Mouse (Mus musculus): ENCODE results near the gene Dnah11. TPM values are rescaled to one million over a fixed set of nuclear protein-coding genes. Genes with fewer than 3 reads are reported as not detected.

Dnah11 gene
- polyA plus RNA-seq, 1 experiment: 0.23 TPM

DNA sequence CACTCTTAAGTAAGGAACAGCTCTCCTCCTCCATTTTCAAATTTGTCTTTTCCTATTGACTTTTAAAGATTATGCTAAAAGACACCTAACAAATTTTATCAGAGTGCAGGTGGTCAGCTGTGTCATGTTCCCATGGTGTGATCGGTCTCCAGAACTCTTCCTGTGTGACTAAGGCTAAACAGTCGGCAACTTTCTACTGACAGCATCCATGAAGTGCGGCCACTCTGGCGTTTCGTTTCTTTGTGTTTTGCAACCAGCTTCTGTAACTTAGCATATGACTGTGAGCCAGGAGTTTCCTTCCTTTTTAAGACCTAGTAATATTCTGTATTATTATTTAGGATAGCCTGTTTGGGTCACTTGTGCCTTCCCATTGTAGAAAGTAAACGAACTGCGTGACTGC, 338.0 kb downstream of the Dnah11 start:
- TF ChIP-seq POLR2A (IDR thresholded peaks at IDR 0.05; ENCODE audit: extremely low read depth, insufficient read depth, low read length): no peak
- no peak for TF ChIP-seq CTCF (IDR thresholded peaks at IDR 0.05; ENCODE audit: extremely low read depth, insufficient read depth, low read length)
- H3K27ac ChIP-seq (ENCODE audit: insufficient read depth, low read length): no peak overlapping the region

DNA sequence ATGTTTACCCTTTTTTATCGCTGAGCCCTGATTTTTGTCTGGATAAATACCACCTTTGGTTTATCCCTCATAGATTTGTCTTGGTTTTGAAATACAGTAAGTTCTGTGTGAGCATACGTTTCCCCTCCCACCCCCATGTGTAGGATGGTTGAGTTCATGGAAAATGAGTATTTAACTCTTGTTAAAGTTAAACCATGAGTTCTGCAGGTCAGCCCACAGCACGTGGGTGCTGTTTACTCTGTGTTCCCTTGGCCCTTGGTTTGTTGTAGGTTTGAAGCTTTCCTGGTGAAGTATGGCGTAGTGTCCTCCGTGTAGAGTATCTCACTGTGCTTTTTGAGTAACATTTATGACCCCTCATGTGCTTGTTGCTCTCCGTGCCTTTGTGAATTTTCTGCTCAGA, 341.0 kb downstream of the Dnah11 start:
- Histone ChIP-seq H3K4me1 (ENCODE audit: control insufficient read depth, insufficient read depth, low read length) (no peaks in the 10 kb centered on the region), H3K27ac (ENCODE audit: insufficient read depth, low read length) (no peak overlapping the region), H3K4me3 (ENCODE audit: insufficient read depth, low read length) (no peak overlapping the region)
- TF ChIP-seq CTCF (IDR thresholded peaks at IDR 0.05; ENCODE audit: extremely low read depth, insufficient read depth, low read length) (no peak), POLR2A (IDR thresholded peaks at IDR 0.05; ENCODE audit: extremely low read depth, insufficient read depth, low read length) (no peak)

More for the DNA sequence above, 338.0 kb downstream of the Dnah11 start:
- Histone ChIP-seq H3K4me3 (ENCODE audit: insufficient read depth, low read length) (no peak overlapping the region), H3K4me1 (ENCODE audit: control insufficient read depth, insufficient read depth, low read length) (no peaks in the 10 kb centered on the region)

DNA sequence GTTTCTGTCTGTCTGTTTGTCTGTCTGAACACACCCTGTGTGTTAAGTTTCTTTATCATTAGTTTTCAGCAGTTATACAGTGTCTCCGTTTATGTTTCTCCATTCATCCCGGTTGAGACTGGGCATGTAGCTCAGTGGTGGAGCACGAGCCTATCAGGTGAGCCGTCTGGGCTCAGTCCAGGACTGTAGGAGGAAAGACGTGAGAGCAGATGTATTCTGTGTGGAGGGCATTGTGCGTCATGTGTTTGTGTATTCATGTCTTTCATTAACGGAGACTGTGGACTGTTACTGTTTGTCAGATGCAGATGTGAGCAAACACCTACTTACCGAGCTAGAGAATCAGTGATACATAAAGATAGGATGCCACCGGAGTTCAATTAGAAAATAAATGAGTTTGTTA, 341.8 kb downstream of the Dnah11 start:
- no peaks in the 10 kb centered on the region for H3K4me1 ChIP-seq (ENCODE audit: control insufficient read depth, insufficient read depth, low read length)
- TF ChIP-seq CTCF (IDR thresholded peaks at IDR 0.05; ENCODE audit: extremely low read depth, insufficient read depth, low read length) (no peak), POLR2A (IDR thresholded peaks at IDR 0.05; ENCODE audit: extremely low read depth, insufficient read depth, low read length) (no peak)
- no peak overlapping the region for H3K4me3 ChIP-seq (ENCODE audit: insufficient read depth, low read length)
- no peak overlapping the region for H3K27ac ChIP-seq (ENCODE audit: insufficient read depth, low read length)

DNA sequence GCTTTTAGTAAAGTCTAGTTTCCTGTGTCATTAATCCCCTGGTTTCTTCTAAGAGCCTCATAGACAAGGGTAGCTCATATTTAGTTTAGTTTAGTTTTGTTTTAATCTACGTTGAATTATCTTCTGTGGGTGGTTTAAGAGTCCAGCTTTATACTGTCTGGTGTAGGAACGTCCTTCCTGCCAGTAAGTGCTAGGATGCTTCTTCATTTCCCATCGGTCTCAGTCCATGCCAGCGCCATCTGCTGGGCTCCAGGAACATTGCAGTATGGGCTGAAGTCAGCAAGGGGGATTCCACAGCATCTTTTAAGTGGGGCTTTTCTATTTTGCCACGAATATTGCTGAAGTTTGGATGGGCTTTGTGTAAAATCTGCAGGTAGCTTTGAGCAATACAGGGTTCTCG, 345.5 kb downstream of the Dnah11 start:
- Histone ChIP-seq H3K4me1 (ENCODE audit: control insufficient read depth, insufficient read depth, low read length) (no peaks in the 10 kb centered on the region), H3K27ac (ENCODE audit: insufficient read depth, low read length) (no peak overlapping the region), H3K4me3 (ENCODE audit: insufficient read depth, low read length) (no peak overlapping the region)
- TF ChIP-seq CTCF (IDR thresholded peaks at IDR 0.05; ENCODE audit: extremely low read depth, insufficient read depth, low read length) (peak; percentile 95), POLR2A (IDR thresholded peaks at IDR 0.05; ENCODE audit: extremely low read depth, insufficient read depth, low read length) (no peak)

DNA sequence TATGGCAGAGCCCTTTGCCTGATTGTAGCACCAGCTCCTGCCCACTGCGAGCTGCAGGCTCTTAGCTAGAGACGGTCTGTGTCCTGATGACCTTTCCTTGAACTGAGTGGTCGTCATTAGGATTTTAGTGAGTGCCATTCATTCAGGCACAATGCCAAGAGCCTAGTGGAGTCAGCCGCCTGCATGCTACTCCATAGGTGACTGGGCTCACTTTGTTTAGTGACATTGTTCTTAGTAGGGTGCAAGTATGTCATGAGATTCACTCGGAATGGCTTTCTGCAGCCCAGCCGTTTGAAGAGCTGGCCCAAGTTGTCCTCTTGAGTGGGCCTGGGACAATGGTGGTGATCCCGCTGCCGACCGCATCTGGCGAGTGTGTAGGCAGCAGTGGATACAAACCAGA, 348.4 kb downstream of the Dnah11 start:
- TF ChIP-seq POLR2A (IDR thresholded peaks at IDR 0.05; ENCODE audit: extremely low read depth, insufficient read depth, low read length) (no peak), CTCF (IDR thresholded peaks at IDR 0.05; ENCODE audit: extremely low read depth, insufficient read depth, low read length) (no peak)
- H3K4me3 ChIP-seq (ENCODE audit: insufficient read depth, low read length): no peak overlapping the region
- H3K27ac ChIP-seq (ENCODE audit: insufficient read depth, low read length): no peak overlapping the region
- no peaks in the 10 kb centered on the region for H3K4me1 ChIP-seq (ENCODE audit: control insufficient read depth, insufficient read depth, low read length)

DNA sequence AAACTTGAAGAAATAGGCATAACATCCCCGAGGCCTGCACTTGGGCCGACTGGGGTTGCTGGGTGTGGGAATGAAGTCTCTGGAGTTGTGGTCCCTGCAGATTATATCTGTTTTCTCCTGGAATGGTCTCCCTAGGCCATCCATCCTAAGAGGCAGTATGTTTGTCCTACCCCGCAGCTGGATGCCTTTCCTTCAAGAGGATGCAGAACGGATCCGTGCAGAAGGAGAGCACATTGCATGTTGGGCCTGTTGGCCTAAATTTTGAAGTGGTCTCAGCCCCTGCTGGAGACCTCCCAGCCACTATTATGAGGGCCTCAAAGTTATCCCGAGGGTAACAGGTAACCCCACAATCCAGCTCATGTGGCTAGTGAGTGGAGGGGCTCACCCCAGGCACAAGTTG, 350.2 kb downstream of the Dnah11 start:
- TF ChIP-seq CTCF (IDR thresholded peaks at IDR 0.05; ENCODE audit: extremely low read depth, insufficient read depth, low read length) (no peak), POLR2A (IDR thresholded peaks at IDR 0.05; ENCODE audit: extremely low read depth, insufficient read depth, low read length) (no peak)

DNA sequence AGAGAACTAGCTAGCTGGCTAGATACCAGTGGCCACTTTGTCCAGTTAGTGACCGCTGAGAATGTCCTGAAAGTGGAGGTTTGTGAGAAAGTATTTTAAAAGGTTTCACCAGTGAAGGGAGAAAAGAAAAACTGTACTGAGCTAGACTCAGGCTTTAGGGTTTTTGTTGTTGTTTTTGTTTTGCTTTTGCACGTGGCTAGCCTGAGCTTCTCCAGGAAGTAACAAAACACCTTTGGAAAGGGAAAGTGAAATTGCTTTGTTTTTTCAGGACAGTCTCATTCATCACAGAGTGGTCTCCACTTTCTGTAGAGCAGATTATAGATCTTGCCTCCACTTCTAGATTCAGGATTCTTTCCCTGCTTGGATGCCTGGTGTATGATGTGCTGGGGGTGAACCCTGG, 353.9 kb downstream of the Dnah11 start:
- no peak overlapping the region for H3K27ac ChIP-seq (ENCODE audit: insufficient read depth, low read length)
- no peak overlapping the region for H3K4me3 ChIP-seq (ENCODE audit: insufficient read depth, low read length)
- H3K4me1 ChIP-seq (ENCODE audit: control insufficient read depth, insufficient read depth, low read length): no peaks in the 10 kb centered on the region
- TF ChIP-seq CTCF (IDR thresholded peaks at IDR 0.05; ENCODE audit: extremely low read depth, insufficient read depth, low read length) (no peak), POLR2A (IDR thresholded peaks at IDR 0.05; ENCODE audit: extremely low read depth, insufficient read depth, low read length) (no peak)

More for the DNA sequence above, 350.2 kb downstream of the Dnah11 start:
- H3K27ac ChIP-seq (ENCODE audit: insufficient read depth, low read length): no peak overlapping the region
- H3K4me1 ChIP-seq (ENCODE audit: control insufficient read depth, insufficient read depth, low read length): no peaks in the 10 kb centered on the region
- no peak overlapping the region for H3K4me3 ChIP-seq (ENCODE audit: insufficient read depth, low read length)

DNA sequence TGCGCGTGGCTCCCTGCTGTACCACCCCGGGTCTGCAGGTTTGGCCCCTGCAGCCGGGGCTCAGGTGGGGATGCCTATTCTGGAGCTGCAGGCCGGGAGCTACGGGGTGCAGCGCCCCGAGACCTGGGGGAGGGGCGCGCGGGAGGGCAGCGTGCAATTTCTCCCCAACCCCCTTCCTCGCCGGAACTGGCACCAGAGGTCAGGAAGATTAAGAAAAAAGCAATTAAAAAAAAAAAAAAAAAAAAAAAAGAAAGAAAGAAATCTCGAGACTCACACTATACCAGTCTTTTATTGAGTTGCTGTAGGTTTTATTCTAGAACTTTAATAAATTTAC, 354.8 kb downstream of the Dnah11 start:
- no peak for TF ChIP-seq POLR2A (IDR thresholded peaks at IDR 0.05; ENCODE audit: extremely low read depth, insufficient read depth, low read length)
- no peak for TF ChIP-seq CTCF (IDR thresholded peaks at IDR 0.05; ENCODE audit: extremely low read depth, insufficient read depth, low read length)
- Histone ChIP-seq H3K4me3 (ENCODE audit: insufficient read depth, low read length) (peak overlapping the region; percentile 40), H3K4me1 (ENCODE audit: control insufficient read depth, insufficient read depth, low read length) (no peaks in the 10 kb centered on the region), H3K27ac (ENCODE audit: insufficient read depth, low read length) (no peak overlapping the region)

DNA sequence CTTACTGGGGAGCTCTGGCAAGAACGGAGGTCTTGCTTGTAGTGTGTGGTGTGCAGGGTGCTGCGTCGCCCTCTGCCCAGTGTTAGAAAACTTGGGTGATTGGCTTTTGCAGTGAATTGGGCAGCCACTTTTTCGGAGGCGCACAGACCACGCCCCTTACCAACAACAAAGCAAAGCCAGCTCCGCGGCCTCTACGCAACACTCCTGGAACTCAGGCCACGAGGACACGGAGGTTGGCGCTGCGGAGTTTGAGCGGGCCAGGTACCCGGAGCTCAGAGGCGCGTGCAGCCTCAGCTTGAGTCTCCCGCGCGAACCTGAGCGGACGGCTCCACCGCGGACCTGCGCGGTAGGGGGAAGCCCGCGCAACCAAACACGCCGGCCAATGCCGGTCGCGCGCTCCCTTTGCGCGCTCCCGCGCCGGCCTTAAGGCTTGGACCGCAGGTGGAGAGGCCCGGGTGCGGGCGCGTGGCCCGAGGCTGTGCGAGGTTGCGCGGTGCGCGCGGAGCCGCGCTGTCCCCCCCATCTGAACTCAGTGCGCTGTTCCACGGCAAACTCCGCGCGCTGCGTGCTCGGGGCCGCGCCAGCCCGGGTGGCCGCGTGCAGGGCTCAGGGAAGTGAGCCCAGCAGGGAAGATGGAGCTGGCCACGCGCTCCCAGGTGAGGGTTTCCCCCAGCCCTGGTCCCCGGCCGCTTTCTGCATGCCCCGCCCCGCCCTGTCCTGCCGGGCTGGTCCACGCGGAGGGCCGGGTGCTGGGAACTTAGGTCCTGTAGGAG, 355.4 kb downstream of the Dnah11 start:
- TF ChIP-seq POLR2A (IDR thresholded peaks at IDR 0.05; ENCODE audit: extremely low read depth, insufficient read depth, low read length) (no peak), CTCF (IDR thresholded peaks at IDR 0.05; ENCODE audit: extremely low read depth, insufficient read depth, low read length) (no peak)
- H3K27ac ChIP-seq (ENCODE audit: insufficient read depth, low read length): no peak overlapping the region
- peak overlapping the region; percentile 40 for H3K4me3 ChIP-seq (ENCODE audit: insufficient read depth, low read length)
- no peaks in the 10 kb centered on the region for H3K4me1 ChIP-seq (ENCODE audit: control insufficient read depth, insufficient read depth, low read length)

DNA sequence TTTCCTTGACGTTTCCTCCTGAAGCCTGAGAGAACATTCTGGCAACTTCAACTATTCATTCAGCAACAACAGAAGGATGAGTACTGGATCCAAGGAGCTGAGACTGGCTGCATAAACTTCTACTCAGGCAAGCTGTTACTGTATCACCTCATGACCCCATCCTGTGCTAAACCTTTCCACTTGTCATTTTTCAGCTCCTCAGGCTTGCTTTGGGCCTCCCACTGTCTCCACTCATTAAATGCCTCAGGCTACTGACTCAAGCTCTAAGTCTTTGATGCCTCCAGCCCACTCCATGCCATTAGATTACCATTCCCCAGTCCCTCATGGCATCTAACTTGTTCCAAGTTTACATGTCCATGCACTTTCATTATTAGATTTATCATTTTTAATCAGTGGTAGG, 356.2 kb downstream of the Dnah11 start:
- Histone ChIP-seq H3K4me3 (ENCODE audit: insufficient read depth, low read length) (no peak overlapping the region), H3K4me1 (ENCODE audit: control insufficient read depth, insufficient read depth, low read length) (no peaks in the 10 kb centered on the region), H3K27ac (ENCODE audit: insufficient read depth, low read length) (no peak overlapping the region)
- no peak for TF ChIP-seq POLR2A (IDR thresholded peaks at IDR 0.05; ENCODE audit: extremely low read depth, insufficient read depth, low read length)

Data from cortical plate, adult 2 months (tissue).